Mouse (Mus musculus) limb, embryonic 13.5 days (tissue): ENCODE results near the gene Exoc3l. TPM values are rescaled to one million over a fixed set of nuclear protein-coding genes. Genes with fewer than 3 reads are reported as not detected.
"Not testable (repeated sequence)": the region's sequence is repeated elsewhere in the genome, so short reads cannot be mapped to it uniquely, and the experiment has no call there.

Experiments used
- ATAC-seq: fragments of 200-750 bp; cut with Nextera tagmentation; 2 replicates; pipeline ENCODE4 v1.8.0; 2017; ENCODE audit warnings: low read depth, moderate number of reproducible peaks, moderate TSS enrichment; ENCODE audit not compliant: low FRiP score
- H3K27ac ChIP-seq: fragments of 300-500 bp; sonication (generic); 2 replicates; pipeline ENCODE4 v1.5.1; 2015; ENCODE audit warnings: inconsistent platforms, mild to moderate bottlenecking, moderate library complexity
- H3K27me3 ChIP-seq: fragments of 300-500 bp; sonication (generic); 2 replicates; pipeline ENCODE4 v1.6.1; 2015; ENCODE audit warnings: mild to moderate bottlenecking, inconsistent platforms
- H3K36me3 ChIP-seq: fragments of 300-500 bp; sonication (generic); 2 replicates; pipeline ENCODE4 v1.6.1; 2015; ENCODE audit warnings: inconsistent platforms, mild to moderate bottlenecking, moderate library complexity
- H3K4me1 ChIP-seq: fragments of 300-500 bp; sonication (generic); 2 replicates; pipeline ENCODE4 v1.6.1; 2015; ENCODE audit warnings: inconsistent platforms
- H3K4me2 ChIP-seq: fragments of 300-500 bp; sonication (generic); replicated peaks from 2 replicates; pipeline ENCODE4 v1.6.1; 2015; ENCODE audit warnings: inconsistent platforms, mild to moderate bottlenecking, moderate library complexity
- H3K4me3 ChIP-seq: fragments of 300-500 bp; sonication (generic); 2 replicates; pipeline ENCODE4 v1.5.1; 2015; ENCODE audit warnings: moderate library complexity, mild to moderate bottlenecking, inconsistent platforms
- H3K9ac ChIP-seq: fragments of 300-500 bp; sonication (generic); 2 replicates; pipeline ENCODE4 v1.6.1; 2015; ENCODE audit warnings: mild to moderate bottlenecking, inconsistent platforms
- H3K9me3 ChIP-seq: fragments of 300-500 bp; sonication (generic); 2 replicates; pipeline ENCODE4 v1.6.1; 2016; ENCODE audit warnings: inconsistent platforms
- WGBS: fragments of 180-500 bp; shearing (Covaris S2); methylation state at CpG from one replicate; pipeline ENCODE4 v1.1.7; 2015; 5-methylcytosine and 5-hydroxymethylcytosine counted together
- polyA plus RNA-seq: library from polyadenylated mRNA; unstranded; fragments of >200 nt; fragmentation: Nextera tagmentation; extraction: Ambion mirVana; gene quantifications from 2 replicates; pipeline ENCODE4 v1.2.1, GENCODE M21; 2015

The Exoc3l gene
- polyA plus RNA-seq, 1 experiment from 2014 or later, result 9.1 TPM

GRCm38 (mm10) chr8:105298351-105299252 is 2.7 kb upstream of the Exoc3l start:
- H3K9me3 ChIP-seq, result no peaks in the 10 kb centered on the region
- peak overlapping the region; percentile 98 for H3K4me3 ChIP-seq
- 58% methylated on average over 18 of the region's 18 CpGs for WGBS
- no peak for ATAC-seq
- peak overlapping the region; percentile 97 for H3K4me2 ChIP-seq
- peak overlapping the region; percentile 94 for H3K9ac ChIP-seq
- peaks cover 46% of the 10 kb centered on the region for H3K36me3 ChIP-seq
- peaks cover 5% of the 10 kb centered on the region; the same call in 1 of the 2 replicates for H3K27me3 ChIP-seq
- H3K4me1 ChIP-seq, result peaks cover 18% of the 10 kb centered on the region
- H3K27ac ChIP-seq, result 0 out of 2 replicates have a peak overlapping the region, but pooled peaks have one; percentile 58

GRCm38 (mm10) chr8:105297511-105298192 is 1.8 kb upstream of the Exoc3l start, which contains the start of gene E2f4:
Gene E2f4, plus strand, starts transcription at chr8:105297663.
- Histone ChIP-seq H3K27ac (peak within 1 kb of the TSS; percentile 58), H3K36me3 (peaks cover 39% of the 10 kb centered on the region), H3K9ac (peak within 1 kb of the TSS; percentile 94), H3K4me1 (peaks cover 18% of the 10 kb centered on the region), H3K9me3 (no peaks in the 10 kb centered on the region), H3K27me3 (peaks cover 15% of the 10 kb centered on the region), H3K4me2 (peak within 1 kb of the TSS; percentile 97), H3K4me3 (peak within 1 kb of the TSS; percentile 98)
- ATAC-seq, result peak; percentile 90
- WGBS, result under 1% methylated on average over 58 of the region's 58 CpGs

- ATAC-seq, result no peak
- Histone ChIP-seq H3K9ac (peak overlapping the region; percentile 15; the same call in 1 of the 2 replicates), H3K4me2 (peak overlapping the region; percentile 31), H3K4me1 (peaks cover 24% of the 10 kb centered on the region), H3K4me3 (0 out of 2 replicates have a peak overlapping the region, but pooled peaks have one; percentile 11), H3K27me3 (peaks cover 21% of the 10 kb centered on the region), H3K36me3 (peaks cover 15% of the 10 kb centered on the region), H3K27ac (no peak overlapping the region), H3K9me3 (no peaks in the 10 kb centered on the region)
- WGBS, result 65% methylated on average over 11 of the region's 11 CpGs
Measured at GRCm38 (mm10) chr8:105295256-105295655, 645 bp downstream of the Exoc3l start.

GRCm38 (mm10) chr8:105294776-105295175 is 1.1 kb downstream of the Exoc3l start:
- Histone ChIP-seq H3K9ac (peak overlapping the region; percentile 15; the same call in 1 of the 2 replicates), H3K4me1 (peaks cover 29% of the 10 kb centered on the region), H3K4me3 (0 out of 2 replicates have a peak overlapping the region, but pooled peaks have one; percentile 11), H3K27me3 (peaks cover 26% of the 10 kb centered on the region), H3K27ac (no peak overlapping the region), H3K36me3 (peaks cover 10% of the 10 kb centered on the region), H3K4me2 (peak overlapping the region; percentile 31; the same call in 1 of the 2 replicates), H3K9me3 (no peaks in the 10 kb centered on the region)
- no peak for ATAC-seq
- WGBS, result 72% methylated on average over 9 of the region's 9 CpGs

- no peak for ATAC-seq
- Histone ChIP-seq H3K9me3 (no peaks in the 10 kb centered on the region), H3K4me2 (no peak overlapping the region), H3K27me3 (peaks cover 28% of the 10 kb centered on the region), H3K4me3 (no peak overlapping the region), H3K27ac (no peak overlapping the region), H3K9ac (no peak overlapping the region), H3K4me1 (peaks cover 31% of the 10 kb centered on the region), H3K36me3 (no peaks in the 10 kb centered on the region)
- WGBS, result 62% methylated on average over 19 of the region's 19 CpGs
Measured at GRCm38 (mm10) chr8:105293405-105293804, 2.5 kb downstream of the Exoc3l start.

- Histone ChIP-seq H3K27me3 (peaks cover 28% of the 10 kb centered on the region), H3K4me1 (peaks cover 33% of the 10 kb centered on the region), H3K27ac (no peak overlapping the region), H3K4me2 (no peak overlapping the region), H3K36me3 (no peaks in the 10 kb centered on the region), H3K9me3 (no peaks in the 10 kb centered on the region), H3K9ac (no peak overlapping the region), H3K4me3 (no peak overlapping the region)
- WGBS, result 80% methylated on average over 7 of the region's 7 CpGs
- ATAC-seq, result no peak
Measured at GRCm38 (mm10) chr8:105292471-105292870, 3.4 kb downstream of the Exoc3l start.

GRCm38 (mm10) chr8:105291802-105292201 is 4.1 kb downstream of the Exoc3l start:
- H3K27ac ChIP-seq, ATAC-seq, H3K9me3 ChIP-seq, H3K9ac ChIP-seq, H3K4me3 ChIP-seq, H3K4me2 ChIP-seq, H3K36me3 ChIP-seq: not testable (repeated sequence)
- Histone ChIP-seq H3K27me3 (peaks cover 28% of the 10 kb centered on the region), H3K4me1 (peaks cover 32% of the 10 kb centered on the region)
- 62% methylated on average over 3 of the region's 3 CpGs for WGBS

GRCm38 (mm10) chr8:105291364-105291763 is 4.5 kb downstream of the Exoc3l start:
- Histone ChIP-seq H3K27me3 (peaks cover 28% of the 10 kb centered on the region), H3K4me1 (peaks cover 30% of the 10 kb centered on the region)
- H3K9ac ChIP-seq, H3K9me3 ChIP-seq, H3K4me2 ChIP-seq, H3K27ac ChIP-seq, ATAC-seq, H3K4me3 ChIP-seq, H3K36me3 ChIP-seq: not testable (repeated sequence)
- 85% methylated on average over 8 of the region's 8 CpGs for WGBS

- Histone ChIP-seq H3K9ac (no peak overlapping the region), H3K27me3 (peaks cover 28% of the 10 kb centered on the region), H3K9me3 (no peaks in the 10 kb centered on the region), H3K4me3 (peak overlapping the region; percentile 54), H3K27ac (no peak overlapping the region), H3K36me3 (no peaks in the 10 kb centered on the region; the same call in 1 of the 2 replicates), H3K4me1 (peaks cover 30% of the 10 kb centered on the region), H3K4me2 (peak overlapping the region; percentile 93)
- 5% methylated on average over 31 of the region's 31 CpGs for WGBS
- ATAC-seq, result no peak
Measured at GRCm38 (mm10) chr8:105290554-105291314, 5.2 kb downstream of the Exoc3l start.

GRCm38 (mm10) chr8:105289805-105290460 is 6.0 kb downstream of the Exoc3l start, which contains the start of gene 4931428F04Rik:
Gene 4931428F04Rik, minus strand, starts transcription at chr8:105289864.
- H3K4me3 ChIP-seq, result peak within 1 kb of the TSS; percentile 54
- peak within 1 kb of the TSS; percentile 73 for H3K9ac ChIP-seq
- peak within 1 kb of the TSS; percentile 93 for H3K4me2 ChIP-seq
- H3K9me3 ChIP-seq, result no peaks in the 10 kb centered on the region
- peaks cover 30% of the 10 kb centered on the region for H3K4me1 ChIP-seq
- WGBS, result 1% methylated on average over 43 of the region's 43 CpGs
- H3K27me3 ChIP-seq, result peaks cover 28% of the 10 kb centered on the region
- no peak; the same call in none of the 2 replicates for ATAC-seq
- peaks cover 8% of the 10 kb centered on the region for H3K36me3 ChIP-seq
- peak within 1 kb of the TSS; percentile 61; the same call in 1 of the 2 replicates for H3K27ac ChIP-seq
